Mouse (Mus musculus) embryonic fibroblast, embryonic 13.5 days (primary cell): ENCODE results near the gene Slc9a9.

Experiments used
- CTCF ChIP-seq: IDR thresholded peaks from 2 replicates; pipeline ENCODE4 v1.5.1; 2011; ENCODE audit warnings: mild to moderate bottlenecking, control low read depth, low read length, moderate library complexity, borderline replicate concordance; ENCODE audit not compliant: insufficient read depth
- POLR2A ChIP-seq: IDR thresholded peaks from 2 replicates; pipeline ENCODE4 v1.6.1; 2011; ENCODE audit warnings: low read depth, mild to moderate bottlenecking, control low read depth, low read length, moderate library complexity

DNA sequence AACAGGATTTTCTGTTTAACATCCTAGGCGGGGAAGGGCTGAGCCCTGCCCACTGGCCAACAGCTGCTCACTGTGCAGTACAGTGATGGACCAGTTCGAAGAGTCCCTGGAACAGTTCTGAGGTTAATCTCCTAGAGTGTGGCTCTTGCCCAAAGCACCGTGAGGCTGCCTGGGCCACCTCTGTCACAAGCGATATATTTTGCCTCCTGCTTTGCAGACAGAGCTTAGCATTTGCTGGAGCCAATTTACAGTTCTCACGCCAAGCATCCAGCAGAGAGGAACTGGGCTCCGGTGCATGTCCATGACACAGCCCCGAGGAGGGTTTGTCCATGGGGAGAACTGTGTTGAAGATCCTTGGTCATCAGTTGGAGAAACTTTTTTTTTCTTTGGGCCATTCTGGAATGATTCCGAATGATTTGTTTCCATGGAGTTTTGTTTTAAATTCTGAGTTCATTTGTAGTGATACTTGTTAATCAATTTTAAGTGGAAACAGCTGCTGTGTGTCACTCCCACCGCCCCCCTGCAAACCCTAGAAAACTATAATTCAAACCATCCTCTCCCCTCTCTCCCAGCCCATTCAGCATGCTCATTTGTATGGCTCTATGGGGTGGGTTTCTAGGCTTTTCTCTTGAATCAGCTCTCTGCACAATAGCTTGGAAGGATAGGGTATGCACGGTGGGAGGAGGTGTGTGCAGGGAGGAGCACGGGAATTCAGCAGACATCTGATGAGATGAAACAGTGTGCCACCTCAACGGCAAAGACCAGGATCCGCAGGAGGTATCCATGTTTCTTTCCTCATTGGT, 511.7 kb downstream of the Slc9a9 start:
- TF ChIP-seq POLR2A (no peak), CTCF (no peak)
